ENCODE assay signal across 14 mouse cellular contexts in the genomic region with DNA sequence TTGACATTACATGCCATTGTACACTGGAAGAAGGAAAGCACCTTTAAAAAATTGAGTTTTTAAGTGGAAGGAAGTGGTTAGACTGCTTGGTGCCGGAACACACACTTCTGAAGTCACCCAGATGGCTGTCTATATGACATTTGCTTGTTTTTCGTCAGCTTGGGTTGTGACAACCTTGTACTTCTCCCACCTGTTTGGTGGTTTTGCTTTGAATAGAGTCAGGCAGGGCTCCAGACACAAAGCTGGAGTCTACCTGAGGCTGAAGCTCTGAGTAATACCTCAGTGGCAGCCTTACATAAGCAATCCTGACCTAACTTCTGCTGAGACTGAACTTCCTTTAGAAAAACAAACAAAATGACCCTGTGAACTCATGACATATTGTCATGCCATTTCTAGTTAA. TPM values are rescaled to one million over a fixed set of nuclear protein-coding genes. Genes with fewer than 3 reads are reported as not detected.
A peak's percentile ranks its signal among the peaks of the same experiment; 100 is the strongest.
DNase-seq lines count a peak whose midpoint lies in the region; ATAC-seq lines count a peak whose summit lies in the region.
"Had no signal": no experiment of that assay in that cellular context is flagged by ENCODE, and none has a peak within 500 bp of the region (broad histone marks: within the 10 kb centered on the region; RNA-seq: fewer than 3 reads in every experiment).

No protein-coding gene starts in this region.

- ATAC-seq in hematopoietic stem cell, adult 5-6 weeks (replicated peaks in 1 of 2; ENCODE audit: insufficient read depth in 1 of 2, low FRiP score in 2 of 2, low TSS enrichment in 1 of 2, low read depth in 1 of 2, poor library complexity in 2 of 2, severe bottlenecking in 2 of 2), result peak; percentile 81 to 93
- ATAC-seq: intestine, embryonic 16.5 days had no signal

- DNase-seq in spleen, adult 12 weeks (ENCODE audit: low spot score), result peak; percentile 29
- DNase-seq in spleen, postnatal 4 days (ENCODE audit: low spot score in 2 of 2), result no peak
- peak; percentile 61 to 69 for DNase-seq in spleen, postnatal 36 days (ENCODE audit: low spot score in 2 of 2)
- no peak for DNase-seq in urinary bladder, postnatal 10 days (ENCODE audit: low spot score)
- no peak for DNase-seq in c-Kit-positive CD71-positive TER-119-positive erythroid progenitor cells, embryonic 14.5 days (ENCODE audit: low spot score)
- DNase-seq in cerebellum, adult 11 months, result no peak
- DNase-seq: cerebellum, adult 18-20 months; embryo, embryonic 11 days; heart, adult 2 months; heart, postnatal 36 days; kidney, postnatal 25 days had no signal

RNA-seq across cellular contexts. Expression of a gene that starts 44.7 kb away (rescaled TPM):
- not detected in 2 replicates for total RNA-seq in hematopoietic stem cell, adult 5-6 weeks (2017)
- total RNA-seq: adrenal gland, postnatal 4 days; heart, adult 2 months; heart, postnatal 36 days had no signal

Comparison
In these comparisons a context has a peak if more than half of its experiments do, and no peak if none do; other contexts are left out.
1. DNase-seq: peak in spleen, adult 12 weeks (single experiment) and spleen, postnatal 36 days (2 of 2); none in spleen, postnatal 4 days (0 of 2), urinary bladder, postnatal 10 days (single experiment), c-Kit-positive CD71-positive TER-119-positive erythroid progenitor cells, embryonic 14.5 days (single experiment) and cerebellum, adult 11 months (single experiment).